Mouse (Mus musculus) heart, embryonic 15.5 days (tissue): ENCODE measurements around the gene Aatk. TPM values are rescaled to one million over a fixed set of nuclear protein-coding genes. Genes with fewer than 3 reads are reported as not detected.
A peak's percentile ranks its signal among the peaks of the same experiment; 100 is the strongest.

Experiments
- ATAC-seq: fragments of 200-750 bp; cut with Nextera tagmentation; replicated peaks from 2 replicates; pipeline ENCODE4 v1.8.0; 2017; ENCODE audit warnings: low read depth, moderate TSS enrichment; ENCODE audit not compliant: insufficient number of reproducible peaks, insufficient read depth, low FRiP score
- H3K27ac ChIP-seq: fragments of 300-500 bp; sonication (generic); 2 replicates; pipeline ENCODE4 v1.5.1; 2015; ENCODE audit warnings: mild to moderate bottlenecking, inconsistent platforms
- H3K27me3 ChIP-seq: fragments of 300-500 bp; sonication (generic); 2 replicates; pipeline ENCODE4 v1.6.1; 2015; ENCODE audit warnings: inconsistent platforms
- H3K36me3 ChIP-seq: fragments of 300-500 bp; sonication (generic); 2 replicates; pipeline ENCODE4 v1.6.1; 2015; ENCODE audit warnings: mild to moderate bottlenecking, inconsistent platforms
- H3K4me1 ChIP-seq: fragments of 300-500 bp; sonication (generic); replicated peaks from 2 replicates; pipeline ENCODE4 v1.6.1; 2015; ENCODE audit warnings: inconsistent platforms
- H3K4me2 ChIP-seq: fragments of 300-500 bp; sonication (generic); 2 replicates; pipeline ENCODE4 v1.6.1; 2015; ENCODE audit warnings: inconsistent platforms, mild to moderate bottlenecking, moderate library complexity
- H3K4me3 ChIP-seq: fragments of 300-500 bp; sonication (generic); 2 replicates; pipeline ENCODE4 v1.5.1; 2015; ENCODE audit warnings: mild to moderate bottlenecking, inconsistent platforms
- H3K9ac ChIP-seq: fragments of 300-500 bp; sonication (generic); 2 replicates; pipeline ENCODE4 v1.6.1; 2015; ENCODE audit warnings: mild to moderate bottlenecking, inconsistent platforms
- H3K9me3 ChIP-seq: fragments of 300-500 bp; sonication (generic); replicated peaks from 2 replicates; pipeline ENCODE4 v1.6.1; 2016; ENCODE audit warnings: inconsistent platforms
- WGBS: fragments of 180-500 bp; shearing (Covaris S2); methylation state at CpG from one replicate; pipeline ENCODE4 v1.1.7; 2015; ENCODE audit warnings: mixed read lengths; 5-methylcytosine and 5-hydroxymethylcytosine counted together
- microRNA counts: library from miRNA; unstranded; fragments of <30 nt; microRNA quantifications from one replicate; lab custom pipeline; 2016
- microRNA-seq: library from miRNA; unstranded; fragments of <30 nt; microRNA quantifications from one replicate; pipeline ENCODE4, GENCODE M21; 2016
- polyA plus RNA-seq: library from polyadenylated mRNA; unstranded; fragments of >200 nt; fragmentation: Nextera tagmentation; extraction: Ambion mirVana; gene quantifications from 2 replicates; pipeline ENCODE4 v1.2.1, GENCODE M21; 2015

Aatk gene
- polyA plus RNA-seq, 1 experiment from 2014 or later = 0.68 TPM

GRCm38 (mm10) chr11:119966294-119966693, 80.7 kb downstream of the Aatk start:
- H3K4me2 ChIP-seq = no peak overlapping the region
- ATAC-seq = no peak
- H3K36me3 ChIP-seq = 0 out of 2 replicates have a peak, but pooled peaks cover 4% of the 10 kb centered on the region
- H3K9me3 ChIP-seq = no peaks in the 10 kb centered on the region
- H3K4me3 ChIP-seq = no peak overlapping the region
- H3K4me1 ChIP-seq = no peaks in the 10 kb centered on the region
- no peak overlapping the region for H3K27ac ChIP-seq
- no peaks in the 10 kb centered on the region for H3K27me3 ChIP-seq
- H3K9ac ChIP-seq = no peak overlapping the region
- WGBS = 79% methylated on average over 6 of the region's 6 CpGs

GRCm38 (mm10) chr11:119965053-119965452, 81.9 kb downstream of the Aatk start:
- H3K9me3 ChIP-seq = no peaks in the 10 kb centered on the region
- H3K4me1 ChIP-seq = no peaks in the 10 kb centered on the region
- no peak overlapping the region for H3K9ac ChIP-seq
- no peak overlapping the region for H3K4me2 ChIP-seq
- 0 out of 2 replicates have a peak, but pooled peaks cover 4% of the 10 kb centered on the region for H3K36me3 ChIP-seq
- no peaks in the 10 kb centered on the region for H3K27me3 ChIP-seq
- no peak overlapping the region for H3K4me3 ChIP-seq
- no peak for ATAC-seq
- 34% methylated on average over 9 of the region's 9 CpGs for WGBS
- no peak overlapping the region for H3K27ac ChIP-seq

- Histone ChIP-seq H3K4me1 (peaks cover 3% of the 10 kb centered on the region; the same call in 1 of the 2 replicates), H3K9me3 (no peaks in the 10 kb centered on the region), H3K9ac (no peak overlapping the region), H3K36me3 (0 out of 2 replicates have a peak, but pooled peaks cover 4% of the 10 kb centered on the region), H3K27me3 (no peaks in the 10 kb centered on the region), H3K4me2 (no peak overlapping the region), H3K27ac (no peak overlapping the region), H3K4me3 (no peak overlapping the region)
- 65% methylated on average over 3 of the region's 3 CpGs for WGBS
- ATAC-seq = no peak
Measured at GRCm38 (mm10) chr11:119961511-119961910, 85.5 kb downstream of the Aatk start.

GRCm38 (mm10) chr11:119960671-119961070, 86.3 kb downstream of the Aatk start:
- no peaks in the 10 kb centered on the region for H3K27me3 ChIP-seq
- ATAC-seq = no peak
- 78% methylated on average over 6 of the region's 6 CpGs for WGBS
- no peak overlapping the region for H3K27ac ChIP-seq
- H3K4me3 ChIP-seq = no peak overlapping the region
- H3K9me3 ChIP-seq = no peaks in the 10 kb centered on the region
- H3K4me1 ChIP-seq = peaks cover 11% of the 10 kb centered on the region
- no peaks in the 10 kb centered on the region for H3K36me3 ChIP-seq
- no peak overlapping the region for H3K4me2 ChIP-seq
- no peak overlapping the region for H3K9ac ChIP-seq

GRCm38 (mm10) chr11:119959714-119960113, 87.3 kb downstream of the Aatk start:
- Histone ChIP-seq H3K36me3 (no peaks in the 10 kb centered on the region), H3K27ac (no peak overlapping the region), H3K4me2 (no peak overlapping the region), H3K9me3 (no peaks in the 10 kb centered on the region), H3K4me1 (peaks cover 20% of the 10 kb centered on the region), H3K9ac (no peak overlapping the region), H3K4me3 (no peak overlapping the region), H3K27me3 (no peaks in the 10 kb centered on the region)
- WGBS = 60% methylated on average over 4 of the region's 4 CpGs
- no peak; the same call in 1 of the 2 replicates for ATAC-seq

- H3K4me1 ChIP-seq = peaks cover 29% of the 10 kb centered on the region
- no peaks in the 10 kb centered on the region for H3K36me3 ChIP-seq
- no peak overlapping the region for H3K4me3 ChIP-seq
- H3K9ac ChIP-seq = no peak overlapping the region
- no peaks in the 10 kb centered on the region for H3K27me3 ChIP-seq
- H3K4me2 ChIP-seq = no peak overlapping the region
- ATAC-seq = no peak
- H3K27ac ChIP-seq = no peak overlapping the region
- H3K9me3 ChIP-seq = no peaks in the 10 kb centered on the region
- 73% methylated on average over 7 of the region's 7 CpGs for WGBS
Measured at GRCm38 (mm10) chr11:119958856-119959255, 88.1 kb downstream of the Aatk start.

MicroRNAs encoded within 50 kb of the gene (microRNA counts, 519-probe panel; counts per million panel counts)
- microRNA mmu-miR-338-3p (lab: Ali Mortazavi, UCI) (2,575 counts per million, percentile 56 among the panel's probes with 10 or more counts), microRNA mmu-miR-338-5p (lab: Ali Mortazavi, UCI) (2,346 counts per million, percentile 42 among the panel's probes with 10 or more counts)

Small RNAs within 50 kb of the gene (microRNA-seq; reads per million reads assigned to microRNA genes)
- not detected for gene Gm25948
- gene Mir3065 = not detected
- gene Mir338 = not detected

Other genes starting within 250 kb of the Aatk start
- gene Chmp6, start 133.7 kb downstream of the Aatk start, polyA plus RNA-seq = 57.3 and 69.5 TPM in 2 replicates
- gene Baiap2, start 104.4 kb downstream of the Aatk start, polyA plus RNA-seq = 11.0 and 16.3 TPM in 2 replicates
- 9.9 and 16.5 TPM in 2 replicates for gene Cep131, start 39.7 kb upstream of the Aatk start, polyA plus RNA-seq
- gene Tepsin, start 51.6 kb upstream of the Aatk start, polyA plus RNA-seq = 13.2 and 17.0 TPM in 2 replicates
- 80.9 and 84.1 TPM in 2 replicates for gene Ndufaf8, start 51.8 kb upstream of the Aatk start, polyA plus RNA-seq
- 77.5 and 91.4 TPM in 2 replicates for gene Slc38a10, start 104.2 kb upstream of the Aatk start, polyA plus RNA-seq
- 4.2 and 5.7 TPM in 2 replicates for gene Bahcc1, start 185.8 kb upstream of the Aatk start, polyA plus RNA-seq